Mouse (Mus musculus): ENCODE results near the gene Zmat5. TPM values are rescaled to one million over a fixed set of nuclear protein-coding genes. Genes with fewer than 3 reads are reported as not detected.

Gene Zmat5
- total RNA-seq, 4 experiments from 2014 or later = 46.3 to 69.2 (median 59.1) TPM

DNA sequence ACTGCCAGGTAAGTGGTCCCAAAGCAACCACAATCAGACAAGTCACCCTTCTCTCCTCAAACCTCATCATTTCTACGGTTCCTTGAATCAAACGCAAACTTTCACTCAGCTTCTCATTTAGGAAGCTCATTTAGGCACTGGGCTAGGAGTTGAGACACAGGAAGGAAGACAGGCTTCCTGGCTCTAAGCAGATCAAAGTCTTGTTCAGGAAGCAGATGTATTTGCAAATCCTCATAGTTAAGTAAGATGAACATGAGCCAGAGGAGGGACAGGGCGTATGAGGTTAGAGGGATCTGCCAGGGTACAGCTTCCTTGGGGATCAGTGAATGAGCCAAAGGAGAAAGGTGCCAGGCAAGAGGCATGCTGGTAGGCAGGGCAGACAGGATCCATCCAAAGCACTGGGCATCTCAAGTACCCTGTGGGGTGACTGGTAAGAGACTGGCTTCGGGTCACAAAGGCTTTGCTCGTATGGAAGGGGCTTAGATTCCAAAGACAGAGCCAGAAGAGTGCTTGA lies 80.2 kb downstream of the Zmat5 start:
- no peak for DNase-seq

Other genes starting within 250 kb of the Zmat5 start
- 10 to 100 TPM; 60.9 to 82.3 (median 74.2) TPM for gene Mtmr3, start 109.8 kb upstream of the Zmat5 start, total RNA-seq (2022)
- gene Gm11032, start 84.6 kb upstream of the Zmat5 start, total RNA-seq (2022) = not detected
- 10 to 100 TPM; 51.6 to 58.6 (median 54.9) TPM for gene Ascc2, start 66.9 kb upstream of the Zmat5 start, total RNA-seq (2022)
- 100 to 1,000 TPM; 587 to 783 (median 663) TPM for gene Uqcr10, start 336 bp upstream of the Zmat5 start, total RNA-seq (2022)
- gene Cabp7, start 42.1 kb downstream of the Zmat5 start, total RNA-seq (2022) = under 1 TPM in 3 of 4 experiments, not detected in 1; 0.12 to 0.86 (median 0.14) TPM
- 100 to 1,000 TPM in 2 of 4 experiments, 10 to 100 TPM in 2; 82.7 to 196 (median 122) TPM for gene Nf2, start 144.9 kb downstream of the Zmat5 start, total RNA-seq (2022)
- 10 to 100 TPM; 32.7 to 66.5 (median 46.1) TPM for gene Nipsnap1, start 169.3 kb downstream of the Zmat5 start, total RNA-seq (2022)
- gene Thoc5, start 190.6 kb downstream of the Zmat5 start, total RNA-seq (2022) = 10 to 100 TPM; 30.8 to 35.1 (median 33.8) TPM
- gene Nefh, start 243.4 kb downstream of the Zmat5 start, total RNA-seq (2022) = 1 to 10 TPM; 1.8 to 2.7 (median 2.3) TPM

Measured in adrenal gland, adult 8-10 months (tissue).